Mouse (Mus musculus) liver, embryonic 14.5 days (tissue): ENCODE results near the gene Gm9970.

ENCODE experiments used
- CTCF ChIP-seq: IDR thresholded peaks from 2 replicates; pipeline ENCODE4 v1.5.1; 2016; ENCODE audit warnings: antibody characterized with exemption, low read depth, control low read depth
- EP300 ChIP-seq: IDR thresholded peaks from 2 replicates; pipeline ENCODE4 v1.6.1; 2016; ENCODE audit warnings: antibody characterized with exemption, low read depth

DNA sequence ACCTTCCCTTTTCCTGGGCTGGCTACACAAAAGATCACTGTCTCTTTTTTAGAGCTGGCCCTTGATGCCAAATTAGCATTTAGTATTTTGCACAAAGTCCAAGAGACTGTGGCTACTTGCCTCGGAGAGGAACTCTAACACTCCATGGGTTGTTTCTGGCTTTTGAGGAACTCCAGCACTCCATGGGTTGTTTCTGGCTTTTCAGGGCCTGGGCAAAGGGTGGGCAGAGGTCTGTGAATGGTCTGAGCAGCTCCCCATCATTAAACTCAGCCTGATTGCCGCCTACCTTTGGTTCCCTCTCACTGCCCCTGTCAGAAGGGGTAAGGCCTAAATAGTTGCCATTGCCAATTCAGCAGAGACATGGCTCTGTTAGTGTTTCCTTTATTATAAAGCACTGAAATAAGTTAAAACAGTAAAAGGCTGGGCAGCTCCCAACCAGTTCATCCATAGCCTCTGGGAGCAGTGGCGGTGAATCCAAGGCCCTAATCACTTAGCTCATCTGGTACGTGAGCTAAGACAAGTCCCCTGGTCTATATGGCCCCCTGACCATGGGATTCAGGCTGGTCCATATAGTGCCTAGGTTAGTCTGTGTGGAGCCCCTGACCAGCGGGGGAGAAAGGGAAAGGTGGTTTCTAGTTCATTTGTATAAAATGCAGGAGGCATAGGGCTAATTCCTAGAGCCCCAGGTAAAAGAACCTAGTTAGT lies 42.3 kb downstream of the Gm9970 start:
- TF ChIP-seq EP300 (no peak), CTCF (no peak)
